Mouse (Mus musculus): ENCODE data around the gene Lima1. TPM values are rescaled to one million over a fixed set of nuclear protein-coding genes. Genes with fewer than 3 reads are reported as not detected.
A peak's percentile ranks its signal among the peaks of the same experiment; 100 is the strongest.

Gene Lima1
- polyA plus RNA-seq, 1 experiment = 104 TPM

DNA sequence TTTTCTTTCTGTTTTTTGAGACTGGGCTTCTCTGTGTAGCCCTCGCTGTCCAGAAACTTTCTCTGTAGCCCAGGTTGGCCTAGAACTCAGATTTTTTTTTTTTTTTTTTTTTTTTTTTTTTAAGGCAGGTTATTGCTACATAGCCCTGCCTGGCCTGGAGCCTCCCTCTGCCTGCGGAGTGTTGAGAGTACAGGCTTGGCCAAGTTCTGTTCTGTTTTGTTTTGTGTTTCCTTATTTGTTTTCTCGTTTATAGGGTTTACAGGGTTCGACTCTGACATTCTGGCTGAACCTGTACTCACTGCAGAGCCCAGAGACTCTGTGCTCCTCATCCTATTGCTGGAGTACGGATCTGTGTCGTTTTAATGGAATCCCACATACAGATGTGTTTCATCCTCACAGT is 13.7 kb downstream of the Lima1 start:
- H3K9ac ChIP-seq (ENCODE audit: low read depth, poor library complexity, severe bottlenecking) = 0 out of 2 replicates have a peak overlapping the region, but pooled peaks have one; percentile 27
- TF ChIP-seq POLR2A (IDR thresholded peaks at IDR 0.05; ENCODE audit: insufficient read depth, low read length) = no peak
- TF ChIP-seq CTCF (IDR thresholded peaks at IDR 0.05; ENCODE audit: low read depth, low read length) = no peak
- TF ChIP-seq EP300 (IDR thresholded peaks at IDR 0.05; ENCODE audit: insufficient read depth, low read depth, low read length) = no peak
- no peaks in the 10 kb centered on the region for H3K27me3 ChIP-seq (ENCODE audit: control insufficient read depth, insufficient read depth, low read length, poor library complexity, severe bottlenecking)
- H3K27ac ChIP-seq (ENCODE audit: insufficient read depth, low read length) = peak overlapping the region; percentile 17; the same call in 1 of the 2 replicates
- H3K9me3 ChIP-seq (replicated peaks; ENCODE audit: control insufficient read depth, insufficient read depth, low read length, poor library complexity, severe bottlenecking) = no peaks in the 10 kb centered on the region
- no peak overlapping the region for H3K4me3 ChIP-seq (ENCODE audit: low read depth, low read length)
- H3K4me1 ChIP-seq (ENCODE audit: control insufficient read depth, insufficient read depth, low read length) = peaks cover 4% of the 10 kb centered on the region
- peaks cover 3% of the 10 kb centered on the region; the same call in 1 of the 2 replicates for H3K36me3 ChIP-seq (ENCODE audit: control insufficient read depth, insufficient read depth, low read length, poor library complexity, severe bottlenecking)

DNA sequence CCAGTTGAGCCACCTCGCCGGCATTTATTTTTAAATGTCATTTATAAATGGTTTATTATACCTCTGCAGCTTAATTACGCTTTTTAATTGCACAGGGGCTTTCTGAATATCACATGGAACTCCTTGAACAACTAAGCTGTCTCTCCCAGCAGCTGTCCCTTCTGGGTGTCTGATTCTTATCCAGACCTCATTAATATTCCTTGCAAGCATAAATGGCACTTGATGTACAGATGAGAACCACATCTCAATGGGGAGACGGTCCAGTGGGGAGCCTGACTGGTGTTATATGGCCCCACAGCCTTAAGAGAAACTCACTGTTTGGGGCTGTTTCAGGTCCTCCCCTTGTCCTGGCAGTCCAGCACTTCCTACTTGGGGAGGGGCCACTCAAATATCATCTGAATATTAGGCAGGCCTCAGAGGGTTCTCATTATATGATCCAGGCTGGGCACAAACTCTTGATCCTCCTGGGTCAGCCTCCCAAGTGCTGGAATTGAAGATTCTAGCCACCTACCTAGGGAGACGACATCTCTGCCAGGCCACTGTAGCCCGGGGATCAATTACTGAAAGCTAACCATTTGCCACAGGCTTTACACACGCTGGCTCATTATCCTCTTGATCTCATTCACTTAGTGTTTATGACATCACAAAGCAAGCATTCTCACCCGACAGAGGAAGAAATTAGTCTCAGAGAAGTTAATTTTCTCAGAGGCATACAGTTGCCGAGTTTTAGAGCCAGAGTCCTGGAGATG is 15.4 kb downstream of the Lima1 start:
- no peaks in the 10 kb centered on the region for H3K9me3 ChIP-seq (replicated peaks; ENCODE audit: control insufficient read depth, insufficient read depth, low read length, poor library complexity, severe bottlenecking)
- no peaks in the 10 kb centered on the region for H3K27me3 ChIP-seq (ENCODE audit: control insufficient read depth, insufficient read depth, low read length, poor library complexity, severe bottlenecking)
- no peak overlapping the region for H3K27ac ChIP-seq (ENCODE audit: insufficient read depth, low read length)
- no peak overlapping the region for H3K4me3 ChIP-seq (ENCODE audit: low read depth, low read length)
- H3K4me1 ChIP-seq (ENCODE audit: control insufficient read depth, insufficient read depth, low read length) = peaks cover 4% of the 10 kb centered on the region
- H3K9ac ChIP-seq (ENCODE audit: low read depth, poor library complexity, severe bottlenecking) = no peak overlapping the region
- H3K36me3 ChIP-seq (ENCODE audit: control insufficient read depth, insufficient read depth, low read length, poor library complexity, severe bottlenecking) = peaks cover 3% of the 10 kb centered on the region; the same call in 1 of the 2 replicates
- TF ChIP-seq POLR2A (IDR thresholded peaks at IDR 0.05; ENCODE audit: insufficient read depth, low read length) (no peak), EP300 (IDR thresholded peaks at IDR 0.05; ENCODE audit: insufficient read depth, low read depth, low read length) (no peak), CTCF (IDR thresholded peaks at IDR 0.05; ENCODE audit: low read depth, low read length) (no peak)

- TF ChIP-seq EP300 (IDR thresholded peaks at IDR 0.05; ENCODE audit: insufficient read depth, low read depth, low read length) = no peak
- TF ChIP-seq CTCF (IDR thresholded peaks at IDR 0.05; ENCODE audit: low read depth, low read length) = no peak
- TF ChIP-seq POLR2A (IDR thresholded peaks at IDR 0.05; ENCODE audit: insufficient read depth, low read length) = no peak
- H3K9ac ChIP-seq (ENCODE audit: low read depth, poor library complexity, severe bottlenecking) = no peak overlapping the region
- H3K4me3 ChIP-seq (ENCODE audit: low read depth, low read length) = no peak overlapping the region
- peaks cover 3% of the 10 kb centered on the region; the same call in 1 of the 2 replicates for H3K36me3 ChIP-seq (ENCODE audit: control insufficient read depth, insufficient read depth, low read length, poor library complexity, severe bottlenecking)
- H3K9me3 ChIP-seq (replicated peaks; ENCODE audit: control insufficient read depth, insufficient read depth, low read length, poor library complexity, severe bottlenecking) = no peaks in the 10 kb centered on the region
- H3K27me3 ChIP-seq (ENCODE audit: control insufficient read depth, insufficient read depth, low read length, poor library complexity, severe bottlenecking) = no peaks in the 10 kb centered on the region
- no peak overlapping the region for H3K27ac ChIP-seq (ENCODE audit: insufficient read depth, low read length)
- peaks cover 4% of the 10 kb centered on the region for H3K4me1 ChIP-seq (ENCODE audit: control insufficient read depth, insufficient read depth, low read length)
These were observed 17.8 kb downstream of the Lima1 start for GRCm38 (mm10) chr15:99857479-99857878.

DNA sequence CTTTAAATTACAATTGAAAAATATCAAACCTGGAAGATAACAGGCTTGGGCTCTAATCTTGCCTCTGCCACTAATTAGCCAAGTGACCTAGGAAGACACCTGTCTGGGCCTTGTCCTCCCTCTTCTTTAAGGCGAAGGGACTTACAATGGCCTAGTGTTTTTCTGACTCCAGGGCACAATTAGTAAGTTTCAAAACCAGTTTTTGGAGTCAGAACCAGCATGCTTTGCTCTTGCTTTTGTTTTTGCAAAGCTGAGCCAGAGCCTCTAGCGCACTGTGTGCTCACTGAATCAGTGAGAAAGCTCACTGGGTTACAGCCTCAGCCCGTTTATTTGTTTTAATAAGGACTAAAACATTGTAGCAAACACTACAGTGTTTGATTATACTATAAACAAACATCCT is 20.1 kb downstream of the Lima1 start:
- H3K27ac ChIP-seq (ENCODE audit: insufficient read depth, low read length) = no peak overlapping the region

GRCm38 (mm10) chr15:99852606-99853237 is 22.5 kb downstream of the Lima1 start:
- Histone ChIP-seq H3K27ac (ENCODE audit: insufficient read depth, low read length) (no peak overlapping the region), H3K4me1 (ENCODE audit: control insufficient read depth, insufficient read depth, low read length) (no peaks in the 10 kb centered on the region), H3K27me3 (ENCODE audit: control insufficient read depth, insufficient read depth, low read length, poor library complexity, severe bottlenecking) (no peaks in the 10 kb centered on the region), H3K36me3 (ENCODE audit: control insufficient read depth, insufficient read depth, low read length, poor library complexity, severe bottlenecking) (no peaks in the 10 kb centered on the region), H3K4me3 (ENCODE audit: low read depth, low read length) (no peak overlapping the region), H3K9ac (ENCODE audit: low read depth, poor library complexity, severe bottlenecking) (no peak overlapping the region), H3K9me3 (replicated peaks; ENCODE audit: control insufficient read depth, insufficient read depth, low read length, poor library complexity, severe bottlenecking) (no peaks in the 10 kb centered on the region)
- TF ChIP-seq EP300 (IDR thresholded peaks at IDR 0.05; ENCODE audit: insufficient read depth, low read depth, low read length) (no peak), POLR2A (IDR thresholded peaks at IDR 0.05; ENCODE audit: insufficient read depth, low read length) (no peak), CTCF (IDR thresholded peaks at IDR 0.05; ENCODE audit: low read depth, low read length) (no peak)

More for the DNA sequence above, 20.1 kb downstream of the Lima1 start:
- Histone ChIP-seq H3K4me1 (ENCODE audit: control insufficient read depth, insufficient read depth, low read length) (peaks cover 4% of the 10 kb centered on the region), H3K9ac (ENCODE audit: low read depth, poor library complexity, severe bottlenecking) (no peak overlapping the region), H3K4me3 (ENCODE audit: low read depth, low read length) (no peak overlapping the region), H3K27me3 (ENCODE audit: control insufficient read depth, insufficient read depth, low read length, poor library complexity, severe bottlenecking) (no peaks in the 10 kb centered on the region), H3K36me3 (ENCODE audit: control insufficient read depth, insufficient read depth, low read length, poor library complexity, severe bottlenecking) (no peaks in the 10 kb centered on the region), H3K9me3 (replicated peaks; ENCODE audit: control insufficient read depth, insufficient read depth, low read length, poor library complexity, severe bottlenecking) (no peaks in the 10 kb centered on the region)
- TF ChIP-seq EP300 (IDR thresholded peaks at IDR 0.05; ENCODE audit: insufficient read depth, low read depth, low read length) (no peak), CTCF (IDR thresholded peaks at IDR 0.05; ENCODE audit: low read depth, low read length) (no peak)

DNA sequence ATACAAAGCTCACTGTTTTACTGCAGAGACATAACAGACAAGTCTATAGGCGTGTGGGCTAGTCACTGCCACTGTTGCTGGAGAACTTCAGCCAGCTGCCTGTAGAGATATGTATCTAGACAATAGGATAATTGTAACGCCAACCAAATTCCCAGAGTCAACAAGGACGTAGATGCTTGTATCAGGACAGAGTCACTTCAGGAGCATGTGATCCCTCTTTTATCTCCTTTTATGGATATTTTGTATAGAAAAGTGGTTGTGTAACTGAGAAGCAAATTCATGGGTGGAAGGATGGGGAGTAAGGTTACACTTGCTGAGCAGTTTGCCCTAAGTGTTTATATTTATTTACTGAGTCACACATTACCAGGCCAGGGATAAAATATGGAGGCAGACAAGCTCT is 25.0 kb downstream of the Lima1 start:
- H3K4me3 ChIP-seq (ENCODE audit: low read depth, low read length) = no peak overlapping the region
- no peaks in the 10 kb centered on the region; the same call in 1 of the 2 replicates for H3K36me3 ChIP-seq (ENCODE audit: control insufficient read depth, insufficient read depth, low read length, poor library complexity, severe bottlenecking)
- TF ChIP-seq POLR2A (IDR thresholded peaks at IDR 0.05; ENCODE audit: insufficient read depth, low read length) = no peak
- TF ChIP-seq EP300 (IDR thresholded peaks at IDR 0.05; ENCODE audit: insufficient read depth, low read depth, low read length) = no peak
- TF ChIP-seq CTCF (IDR thresholded peaks at IDR 0.05; ENCODE audit: low read depth, low read length) = no peak
- no peak overlapping the region for H3K27ac ChIP-seq (ENCODE audit: insufficient read depth, low read length)
- no peaks in the 10 kb centered on the region for H3K4me1 ChIP-seq (ENCODE audit: control insufficient read depth, insufficient read depth, low read length)
- H3K9me3 ChIP-seq (replicated peaks; ENCODE audit: control insufficient read depth, insufficient read depth, low read length, poor library complexity, severe bottlenecking) = no peaks in the 10 kb centered on the region
- H3K27me3 ChIP-seq (ENCODE audit: control insufficient read depth, insufficient read depth, low read length, poor library complexity, severe bottlenecking) = no peaks in the 10 kb centered on the region
- no peak overlapping the region for H3K9ac ChIP-seq (ENCODE audit: low read depth, poor library complexity, severe bottlenecking)
